Mouse (Mus musculus) neural tube, embryonic 12.5 days (tissue): ENCODE measurements around the gene Inpp5a. TPM values are rescaled to one million over a fixed set of nuclear protein-coding genes. Genes with fewer than 3 reads are reported as not detected.

ENCODE experiments used
- polyA plus RNA-seq: library from polyadenylated mRNA; unstranded; fragments of >200 nt; fragmentation: Nextera tagmentation; extraction: Ambion mirVana; gene quantifications from 2 replicates; pipeline ENCODE4 v1.2.1, GENCODE M21; 2016

Inpp5a gene
- polyA plus RNA-seq, 1 experiment from 2014 or later = 26.8 TPM

Other genes with a start within 250 kb of the Inpp5a start
- 3.9 and 5.3 TPM in 2 replicates for gene Lrrc27, start 176.1 kb upstream of the Inpp5a start, polyA plus RNA-seq
- gene Stk32c, start 175.8 kb upstream of the Inpp5a start, polyA plus RNA-seq = 1.2 and 2.0 TPM in 2 replicates
- 4.9 and 5.3 TPM in 2 replicates for gene Pwwp2b, start 140.6 kb upstream of the Inpp5a start, polyA plus RNA-seq
- 10.5 and 13.9 TPM in 2 replicates for gene Nkx6-2, start 193.7 kb downstream of the Inpp5a start, polyA plus RNA-seq